Mouse (Mus musculus): ENCODE data around the gene Ptpn4.

GRCm38 (mm10) chr1:119863507-119864296 is 26.3 kb upstream of the Ptpn4 start:
- TF ChIP-seq CTCF (conservative IDR thresholded peaks at IDR 0.05; ENCODE audit: low read length) (no peak), POU5F1 (IDR thresholded peaks at IDR 0.05; ENCODE audit: borderline replicate concordance, low read length) (no peak), NANOG (IDR thresholded peaks at IDR 0.05; ENCODE audit: borderline replicate concordance, low read length) (no peak)
